8 mouse cellular contexts compared by ENCODE assay signal in genomic region chr5:139791227-139792158, GRCm38 (mm10). TPM values are rescaled to one million over a fixed set of nuclear protein-coding genes. Genes with fewer than 3 reads are reported as not detected.
DNase-seq lines count a peak whose midpoint lies in the region; ATAC-seq and TF ChIP-seq lines count a peak whose summit lies in the region.

Mafk (plus strand) TSS chr5:139791513.

- ATAC-seq in Patski: peak; percentile 28
- ATAC-seq in hindbrain, embryonic 14.5 days (ENCODE audit: low FRiP score): peak; percentile 85

- peak within 1 kb of the TSS; percentile 99 for H3K4me2 ChIP-seq in hindbrain, embryonic 14.5 days (replicated peaks)

- peak within 1 kb of the TSS; percentile 82 for H3K4me3 ChIP-seq in hindbrain, embryonic 14.5 days (replicated peaks; ENCODE audit: low read length)

- CTCF ChIA-PET in Patski (lab: Charles Lee): interaction anchor here (1.1 to 2.9 kb wide), 2 partner anchors 22 to 26 kb away, joined by 5 to 12 read pairs; no protein-coding TSS in a partner anchor

- no peaks in the 10 kb centered on the region for H3K27me3 ChIP-seq in Patski
- no peaks in the 10 kb centered on the region; the same call in 1 of the 2 replicates for H3K27me3 ChIP-seq in hindbrain, embryonic 14.5 days (ENCODE audit: control insufficient read depth, insufficient read depth, low read length)

- peak; percentile 81 for DNase-seq in Patski (ENCODE audit: low read depth, low spot score)
- DNase-seq in cerebellum, postnatal 14 days: peak; percentile 88 to 91
- DNase-seq in frontal cortex, postnatal 25 days (ENCODE audit: low spot score in 2 of 2): peak; percentile 84 to 89
- peak; percentile 87 for DNase-seq in hindbrain, embryonic 14.5 days (ENCODE audit: low spot score)
- DNase-seq in layer of hippocampus, postnatal 36 days: peak; percentile 94 to 96
- peak; percentile 98 for DNase-seq in lung, postnatal 36 days
- DNase-seq in retina, postnatal 1 day: peak; percentile 94
- peak; percentile 97 to 98 for DNase-seq in urinary bladder, adult 18-20 months (ENCODE audit: low spot score in 2 of 2)

- H3K9me3 ChIP-seq in hindbrain, embryonic 14.5 days (ENCODE audit: control insufficient read depth, low read length): no peaks in the 10 kb centered on the region

- in situ Hi-C loops in Patski (cut with MboI; ENCODE audit: low pct_unique_long_range_greater_than_20kb): no loop called here

- under 1% methylated on average over 92 of the region's 92 CpGs for WGBS in hindbrain, embryonic 14.5 days

- no peaks in the 10 kb centered on the region for H3K36me3 ChIP-seq in hindbrain, embryonic 14.5 days (replicated peaks; ENCODE audit: control insufficient read depth, insufficient read depth)

- peak within 1 kb of the TSS; percentile 45; the same call in 1 of the 2 replicates for H3K27ac ChIP-seq in hindbrain, embryonic 14.5 days

- peaks cover 13% of the 10 kb centered on the region for H3K4me1 ChIP-seq in hindbrain, embryonic 14.5 days (replicated peaks; ENCODE audit: control insufficient read depth, insufficient read depth, low read length)

- no peak for TF ChIP-seq CTCF in Patski (IDR thresholded peaks at IDR 0.05)

- POLR2A ChIA-PET in Patski (lab: Charles Lee): interaction anchor here (0.6 to 2.1 kb wide), 7 partner anchors 9 to 419 kb away, joined by 3 to 7 read pairs (median 3); partner anchors contain the start of genes Gm26938 and Psmg3

- H3K9ac ChIP-seq in hindbrain, embryonic 14.5 days: peak within 1 kb of the TSS; percentile 70

RNA-seq across cellular contexts. Expression of gene Mafk, which starts in this region (rescaled TPM):
- 35.4 TPM for polyA plus RNA-seq in Patski (2021)
- 7.1 and 7.8 TPM in 2 replicates for polyA plus RNA-seq in hindbrain, embryonic 14.5 days (2014; fragmentation: Nextera tagmentation; extraction: Ambion mirVana)
- 1 to 10 TPM; 7.3 to 8.2 TPM for total RNA-seq in layer of hippocampus, postnatal 36 days (2021)

Comparison
In these comparisons a context has a peak if more than half of its experiments do, and no peak if none do; other contexts are left out.
1. Peak in every context shown above with its lines: DNase-seq, ATAC-seq, H3K4me3 ChIP-seq and H3K27ac ChIP-seq.